Mouse (Mus musculus) neutrophil, adult 5-6 weeks (primary cell): ENCODE results near the gene Cct4. TPM values are rescaled to one million over a fixed set of nuclear protein-coding genes. Genes with fewer than 3 reads are reported as not detected.

Experiments used
- ATAC-seq: fragments of 151-379, 151-347 bp; 2 replicates; pipeline ENCODE4 v1.8.0; 2017; ENCODE audit warnings: mild to moderate bottlenecking, moderate TSS enrichment; ENCODE audit not compliant: insufficient number of reproducible peaks, poor library complexity, low FRiP score, severe bottlenecking; ENCODE audit errors: extremely low read depth
- total RNA-seq: library from RNA; stranded (forward); fragments of 200-1000 nt; gene quantifications from 2 replicates; pipeline ENCODE4 v1.2.3, GENCODE M21; 2017

Gene Cct4
- 115 and 128 TPM in 2 replicates for total RNA-seq

GRCm38 (mm10) chr11:22990393-22991126 lies at the start of gene Cct4:
Gene Cct4 (plus strand): TSS chr11:22990519.
- peak; percentile 91 for ATAC-seq

- no peak for ATAC-seq
Measured at GRCm38 (mm10) chr11:22949101-22949500, 41.2 kb upstream of the Cct4 start.

DNA sequence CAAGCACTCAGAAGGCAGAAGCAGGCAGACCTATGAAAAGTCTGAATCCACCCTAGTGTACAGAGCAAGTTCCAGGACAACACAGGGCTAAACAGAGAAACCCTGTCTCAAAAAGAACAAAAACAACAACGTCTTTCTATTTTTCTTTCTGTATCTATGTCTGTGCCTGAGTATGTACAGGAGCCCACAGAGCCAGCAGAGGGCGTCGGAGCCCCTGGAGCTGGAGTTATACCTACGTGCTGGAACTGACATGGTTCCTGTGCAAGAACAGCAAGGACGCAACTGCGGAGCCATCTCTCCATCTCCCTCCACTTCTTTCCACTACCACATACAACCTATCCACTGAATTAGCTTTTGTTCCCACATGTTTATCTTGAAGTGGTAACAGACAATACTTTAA lies 40.2 kb upstream of the Cct4 start:
- ATAC-seq, result no peak

GRCm38 (mm10) chr11:22952668-22953067 lies 37.7 kb upstream of the Cct4 start:
- ATAC-seq, result no peak

GRCm38 (mm10) chr11:22956346-22956745 lies 34.0 kb upstream of the Cct4 start:
- ATAC-seq, result no peak

GRCm38 (mm10) chr11:22956830-22957229 lies 33.5 kb upstream of the Cct4 start:
- peak; percentile 77 for ATAC-seq

DNA sequence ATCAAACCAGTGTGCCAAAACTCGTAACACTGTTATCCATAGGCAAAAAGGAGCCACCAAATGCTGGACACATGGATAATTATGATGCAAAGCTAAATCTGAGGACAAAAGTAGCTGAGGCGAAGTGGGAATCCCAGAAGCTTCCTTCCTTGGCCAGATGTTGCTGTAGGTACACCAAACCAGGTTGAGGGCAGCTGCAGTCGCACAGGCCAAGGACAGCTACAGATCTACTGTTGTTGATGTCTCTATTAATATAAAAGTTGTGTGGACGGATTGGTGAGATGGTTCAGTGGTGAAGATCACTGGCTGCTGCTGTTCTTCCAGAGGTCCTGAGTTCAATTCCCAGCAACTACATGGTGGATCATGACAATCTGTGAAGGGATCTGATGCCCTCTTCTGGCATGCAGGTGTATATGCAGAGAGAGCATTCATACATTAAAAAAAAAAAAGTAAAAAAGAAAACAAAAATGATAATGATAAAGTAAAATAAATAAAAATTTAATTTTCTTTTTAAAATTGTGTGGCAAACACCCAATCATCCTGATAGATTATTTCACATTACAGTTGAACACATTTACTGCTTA lies 32.4 kb upstream of the Cct4 start:
- no peak for ATAC-seq

- no peak for ATAC-seq
Measured at GRCm38 (mm10) chr11:22962101-22962500, 28.2 kb upstream of the Cct4 start.

DNA sequence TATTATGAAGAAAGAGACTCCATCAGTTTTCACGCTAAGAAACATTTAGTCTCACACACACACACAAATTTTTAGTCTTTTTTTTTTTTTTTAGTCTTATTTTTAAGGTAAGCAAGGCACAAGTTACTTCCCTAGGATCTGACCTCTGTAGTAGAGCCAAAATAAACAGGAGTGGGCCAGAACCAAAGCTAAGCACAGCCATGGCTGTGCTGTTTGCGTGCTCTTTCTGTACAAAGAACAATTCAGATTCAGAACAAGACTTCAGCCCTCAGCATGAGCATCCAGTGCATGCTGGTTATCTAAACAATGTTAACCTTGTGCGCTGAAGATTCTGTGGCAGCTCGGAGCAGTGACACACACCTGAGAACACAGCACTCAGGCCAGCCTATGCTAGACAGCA lies 25.9 kb upstream of the Cct4 start:
- no peak for ATAC-seq

GRCm38 (mm10) chr11:22965503-22965902 lies 24.8 kb upstream of the Cct4 start:
- ATAC-seq, result no peak

DNA sequence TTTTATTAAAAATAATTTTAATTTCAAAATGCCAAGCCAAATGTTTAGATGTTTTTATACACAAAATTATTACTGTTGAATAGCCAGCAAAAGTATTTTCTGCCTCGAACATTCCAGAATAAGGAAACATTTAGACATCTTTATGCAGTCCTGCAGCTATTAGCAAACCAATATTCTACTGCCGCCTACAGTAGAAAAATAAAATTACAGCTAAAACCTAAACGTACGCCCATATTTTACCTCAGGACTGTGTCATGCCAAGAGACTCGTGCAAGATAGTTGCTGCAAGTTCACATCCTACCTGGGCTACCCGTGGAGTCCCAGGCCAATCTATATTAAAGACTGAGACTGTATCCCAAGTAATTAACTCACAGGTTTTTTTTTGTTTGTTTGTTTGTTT lies 20.8 kb upstream of the Cct4 start:
- ATAC-seq, result no peak

GRCm38 (mm10) chr11:22970546-22970945 lies 19.8 kb upstream of the Cct4 start:
- no peak for ATAC-seq

DNA sequence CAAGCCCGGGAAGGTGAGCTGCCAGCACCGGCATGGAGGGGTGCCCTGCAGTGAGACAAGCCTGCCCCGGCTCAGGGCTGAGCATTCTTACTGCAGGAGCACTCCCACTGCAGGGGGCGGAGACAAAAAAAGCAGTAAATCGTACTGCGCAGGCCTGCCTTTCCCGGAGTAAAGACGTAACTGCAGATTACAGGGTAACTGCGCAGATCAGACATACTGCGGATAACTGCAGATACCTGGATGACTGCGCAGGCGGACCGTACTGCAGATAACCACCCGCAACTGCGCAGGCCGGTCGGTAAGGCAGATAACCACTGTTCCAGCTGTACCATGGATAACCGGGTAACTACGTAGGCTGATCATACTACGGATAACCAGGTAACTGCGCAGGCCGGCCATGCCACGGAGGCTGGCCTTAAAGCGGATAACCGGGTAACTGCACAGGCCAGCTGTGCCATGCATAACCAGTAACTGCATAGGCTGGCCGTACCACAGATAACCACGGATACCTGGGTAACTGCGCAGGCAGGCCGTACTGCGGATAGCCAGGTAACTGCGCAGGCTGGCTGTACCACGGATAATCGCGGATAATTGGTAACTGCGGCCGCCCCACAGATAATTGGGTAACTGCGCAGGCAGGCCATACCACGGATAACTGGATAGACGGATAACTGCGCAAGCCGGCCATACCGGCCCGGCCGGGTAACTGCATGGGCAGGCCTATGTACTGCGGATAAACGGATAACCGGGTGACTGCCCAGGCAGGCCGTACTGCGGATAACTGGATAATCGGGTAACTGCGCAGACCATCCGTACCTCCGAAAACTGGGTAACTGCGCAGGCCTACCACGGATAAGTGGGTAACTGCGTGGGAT lies 18.2 kb upstream of the Cct4 start, which contains the start of gene Zrsr1:
Zrsr1 (plus strand) TSS at position 171 of the 875 bp plus-strand sequence.
- peak; percentile 59 for ATAC-seq

- peak; percentile 72 for ATAC-seq
Measured at GRCm38 (mm10) chr11:22972746-22973526, 17.4 kb upstream of the Cct4 start.

- no peak for ATAC-seq
Measured at GRCm38 (mm10) chr11:22973599-22973998, 16.7 kb upstream of the Cct4 start.

GRCm38 (mm10) chr11:22978215-22978614 lies 12.1 kb upstream of the Cct4 start:
- ATAC-seq, result no peak

GRCm38 (mm10) chr11:22978711-22979110 lies 11.6 kb upstream of the Cct4 start:
- no peak for ATAC-seq

GRCm38 (mm10) chr11:22979221-22979620 lies 11.1 kb upstream of the Cct4 start:
- no peak for ATAC-seq

- no peak for ATAC-seq
Measured at GRCm38 (mm10) chr11:22981041-22981440, 9.3 kb upstream of the Cct4 start.
